Mouse (Mus musculus): ENCODE measurements around the gene Vmn1r195.

- no peak for TF ChIP-seq CTCF (IDR thresholded peaks at IDR 0.05)
- no peak for TF ChIP-seq POLR2A (IDR thresholded peaks at IDR 0.05; ENCODE audit: insufficient read depth, low read depth, low read length)
These were observed 14.3 kb downstream of the Vmn1r195 start for GRCm38 (mm10) chr13:22284578-22284977.
